Mouse (Mus musculus) testis, adult 2 months (tissue): ENCODE results near the gene Hspd1.

ENCODE experiments used
- CTCF ChIP-seq: fragments of 200-500 bp; IDR thresholded peaks from 2 replicates; pipeline ENCODE4 v1.5.1; 2012; ENCODE audit warnings: low read depth, mild to moderate bottlenecking, inconsistent platforms, low read length, moderate library complexity; ENCODE audit not compliant: control insufficient read depth, insufficient read depth, insufficient replicate concordance
- POLR2A ChIP-seq: fragments of 200-500 bp; IDR thresholded peaks from 2 replicates; pipeline ENCODE4 v1.6.1; 2012; ENCODE audit warnings: low read depth, mild to moderate bottlenecking, inconsistent platforms, low read length, moderate library complexity; ENCODE audit not compliant: control insufficient read depth

DNA sequence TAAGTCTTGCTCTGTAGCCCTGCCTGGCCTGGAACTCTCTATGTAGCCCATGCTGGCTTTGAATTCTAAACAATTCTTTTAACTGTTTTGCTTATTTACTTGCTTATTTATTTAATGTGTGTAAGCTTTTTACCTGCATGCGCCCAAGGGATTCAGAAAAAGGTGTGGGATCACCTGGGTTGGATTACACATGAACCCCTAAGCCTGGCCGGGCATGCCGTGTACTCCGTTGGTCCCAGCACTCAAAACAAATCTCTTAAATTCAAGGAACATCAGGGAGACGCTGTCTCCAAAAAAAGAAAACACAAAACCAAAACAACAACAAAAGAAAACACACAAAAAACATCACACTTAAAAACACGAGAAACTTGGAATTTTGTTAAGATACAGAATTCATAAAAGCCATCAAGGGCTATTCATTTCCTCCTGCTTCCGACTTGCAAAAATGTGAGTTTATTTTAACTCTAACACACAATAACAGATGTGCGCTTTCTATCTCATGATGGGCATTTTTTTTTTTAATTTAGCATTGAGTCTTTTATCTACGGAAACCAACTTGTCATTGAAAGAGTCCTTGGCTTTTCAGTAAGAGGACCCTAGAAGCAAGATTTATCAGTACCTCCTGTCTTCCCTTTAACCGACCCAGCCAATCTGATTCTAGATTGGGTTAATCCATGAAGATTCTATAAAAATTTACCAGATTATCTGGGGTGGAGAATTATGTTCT lies 42.3 kb upstream of the Hspd1 start:
- TF ChIP-seq CTCF: no peak
- TF ChIP-seq POLR2A: no peak
